Mouse (Mus musculus) hindbrain, embryonic 15.5 days (tissue): ENCODE data around the gene Tex35. TPM values are rescaled to one million over a fixed set of nuclear protein-coding genes. Genes with fewer than 3 reads are reported as not detected.
A peak's percentile ranks its signal among the peaks of the same experiment; 100 is the strongest.

Experiments used
- ATAC-seq: fragments of 200-750 bp; cut with Nextera tagmentation; 2 replicates; pipeline ENCODE4 v1.8.0; 2017; ENCODE audit warnings: low read depth, moderate number of reproducible peaks, moderate TSS enrichment; ENCODE audit not compliant: low FRiP score
- H3K27ac ChIP-seq: fragments of 300-500 bp; sonication (generic); replicated peaks from 2 replicates; pipeline ENCODE4 v1.5.1; 2015; ENCODE audit warnings: mild to moderate bottlenecking, inconsistent platforms
- H3K27me3 ChIP-seq: fragments of 300-500 bp; sonication (generic); 2 replicates; pipeline ENCODE4 v1.6.1; 2015; ENCODE audit warnings: control low read depth, inconsistent platforms
- H3K36me3 ChIP-seq: fragments of 300-500 bp; sonication (generic); 2 replicates; pipeline ENCODE4 v1.6.1; 2015; ENCODE audit warnings: control low read depth, inconsistent platforms
- H3K4me1 ChIP-seq: fragments of 300-500 bp; sonication (generic); replicated peaks from 2 replicates; pipeline ENCODE4 v1.6.1; 2015; ENCODE audit warnings: control low read depth, inconsistent platforms
- H3K4me2 ChIP-seq: fragments of 300-500 bp; sonication (generic); 2 replicates; pipeline ENCODE4 v1.6.1; 2015; ENCODE audit warnings: moderate library complexity, mild to moderate bottlenecking, inconsistent platforms
- H3K4me3 ChIP-seq: fragments of 300-500 bp; sonication (generic); 2 replicates; pipeline ENCODE4 v1.5.1; 2015; ENCODE audit warnings: mild to moderate bottlenecking, inconsistent platforms
- H3K9ac ChIP-seq: fragments of 300-500 bp; sonication (generic); 2 replicates; pipeline ENCODE4 v1.6.1; 2015; ENCODE audit warnings: inconsistent platforms
- H3K9me3 ChIP-seq: fragments of 300-500 bp; sonication (generic); 2 replicates; pipeline ENCODE4 v1.6.1; 2016; ENCODE audit warnings: control low read depth, inconsistent platforms
- WGBS: fragments of 180-500 bp; shearing (Covaris S2); methylation state at CpG from one replicate; pipeline ENCODE4 v1.1.7; 2015; 5-methylcytosine and 5-hydroxymethylcytosine counted together
- polyA plus RNA-seq: library from polyadenylated mRNA; unstranded; fragments of >200 nt; fragmentation: Nextera tagmentation; extraction: Ambion mirVana; gene quantifications from 2 replicates; pipeline ENCODE4 v1.2.1, GENCODE M21; 2015

Tex35 gene
- polyA plus RNA-seq, 1 experiment from 2014 or later = not detected

DNA sequence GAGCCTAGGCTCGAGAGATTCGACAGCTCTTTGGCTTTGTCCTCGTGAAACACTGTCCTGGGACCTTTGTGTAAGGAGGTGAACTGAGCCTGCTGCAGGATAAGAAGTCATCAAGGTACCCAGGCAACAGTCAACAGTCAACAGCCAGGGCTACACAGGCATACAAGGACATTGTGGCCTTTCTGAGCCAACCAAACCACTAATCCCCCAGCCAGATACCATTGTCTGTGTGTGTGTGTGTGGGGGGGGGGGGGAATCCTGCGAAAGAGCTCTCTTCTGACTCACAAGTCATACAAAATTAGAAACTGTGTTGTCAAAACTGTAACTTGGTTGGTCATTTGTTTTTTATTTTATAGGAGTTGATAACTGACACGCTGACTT is 46.0 kb downstream of the Tex35 start:
- Histone ChIP-seq H3K27me3 (no peaks in the 10 kb centered on the region), H3K4me3 (no peak overlapping the region), H3K36me3 (no peaks in the 10 kb centered on the region), H3K9me3 (no peaks in the 10 kb centered on the region), H3K9ac (no peak overlapping the region), H3K4me1 (peaks cover 11% of the 10 kb centered on the region; the same call in 1 of the 2 replicates), H3K4me2 (no peak overlapping the region), H3K27ac (no peak overlapping the region)
- WGBS = 78% methylated on average over 5 of the region's 5 CpGs
- no peak for ATAC-seq

DNA sequence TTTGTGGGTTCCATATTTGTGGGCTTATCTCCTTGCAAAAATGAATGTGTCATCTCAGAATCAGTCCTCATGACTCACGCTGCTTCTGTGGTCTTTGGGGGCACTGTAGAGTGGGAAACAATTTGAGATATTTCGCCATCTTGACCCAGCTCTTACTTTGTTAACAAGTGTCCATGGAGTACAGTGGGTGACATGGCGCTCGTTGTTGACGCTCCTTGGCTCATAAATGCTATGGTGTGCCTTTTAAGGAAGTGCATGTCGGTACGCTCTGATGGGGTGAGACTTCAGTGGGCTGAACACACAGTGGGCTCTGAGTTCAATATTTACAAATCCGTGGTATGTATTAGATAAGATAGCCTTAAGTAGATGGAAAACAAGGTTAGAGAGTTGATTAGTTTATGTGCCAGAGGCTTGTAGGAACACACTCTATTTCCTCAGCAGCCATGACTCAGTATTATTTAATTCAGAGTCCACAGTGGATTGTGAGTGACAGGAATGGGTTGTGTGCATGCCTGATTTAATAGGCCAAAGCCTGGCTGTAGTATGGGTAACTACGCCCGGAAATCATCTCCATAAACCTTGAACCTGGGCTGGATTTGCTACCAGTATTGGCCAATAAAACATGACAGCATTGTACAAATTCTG is 46.6 kb downstream of the Tex35 start:
- no peak overlapping the region for H3K9ac ChIP-seq
- H3K27ac ChIP-seq = no peak overlapping the region
- H3K36me3 ChIP-seq = no peaks in the 10 kb centered on the region
- ATAC-seq = no peak
- no peak overlapping the region for H3K4me2 ChIP-seq
- H3K9me3 ChIP-seq = no peaks in the 10 kb centered on the region
- no peak overlapping the region for H3K4me3 ChIP-seq
- H3K4me1 ChIP-seq = peaks cover 11% of the 10 kb centered on the region; the same call in 1 of the 2 replicates
- H3K27me3 ChIP-seq = no peaks in the 10 kb centered on the region
- WGBS = 96% methylated on average over 10 of the region's 10 CpGs

DNA sequence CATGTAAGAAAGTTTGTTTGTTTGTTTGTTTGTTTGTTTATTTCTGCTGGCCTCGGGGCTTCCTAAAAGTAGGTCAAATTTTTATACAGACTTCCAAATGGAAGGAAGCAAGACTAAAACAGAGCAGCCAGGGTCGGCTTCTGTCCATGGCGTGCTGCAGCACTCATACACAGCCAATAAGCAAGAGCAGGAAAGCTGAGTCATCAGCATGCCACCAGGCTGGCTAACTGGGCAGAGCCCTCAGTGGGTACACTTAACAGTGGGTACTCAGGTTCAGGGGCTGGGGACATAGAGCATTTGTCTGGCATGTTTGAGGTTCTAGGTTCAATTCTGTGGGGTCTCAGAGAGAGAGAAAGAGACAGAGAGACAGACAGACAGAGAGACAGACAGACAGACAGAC is 47.3 kb downstream of the Tex35 start:
- WGBS = 81% methylated on average over 3 of the region's 3 CpGs
- Histone ChIP-seq H3K9me3 (no peaks in the 10 kb centered on the region), H3K4me2 (no peak overlapping the region), H3K27ac (no peak overlapping the region), H3K9ac (no peak overlapping the region), H3K27me3 (no peaks in the 10 kb centered on the region), H3K4me3 (no peak overlapping the region), H3K36me3 (no peaks in the 10 kb centered on the region), H3K4me1 (peaks cover 18% of the 10 kb centered on the region)
- no peak for ATAC-seq

DNA sequence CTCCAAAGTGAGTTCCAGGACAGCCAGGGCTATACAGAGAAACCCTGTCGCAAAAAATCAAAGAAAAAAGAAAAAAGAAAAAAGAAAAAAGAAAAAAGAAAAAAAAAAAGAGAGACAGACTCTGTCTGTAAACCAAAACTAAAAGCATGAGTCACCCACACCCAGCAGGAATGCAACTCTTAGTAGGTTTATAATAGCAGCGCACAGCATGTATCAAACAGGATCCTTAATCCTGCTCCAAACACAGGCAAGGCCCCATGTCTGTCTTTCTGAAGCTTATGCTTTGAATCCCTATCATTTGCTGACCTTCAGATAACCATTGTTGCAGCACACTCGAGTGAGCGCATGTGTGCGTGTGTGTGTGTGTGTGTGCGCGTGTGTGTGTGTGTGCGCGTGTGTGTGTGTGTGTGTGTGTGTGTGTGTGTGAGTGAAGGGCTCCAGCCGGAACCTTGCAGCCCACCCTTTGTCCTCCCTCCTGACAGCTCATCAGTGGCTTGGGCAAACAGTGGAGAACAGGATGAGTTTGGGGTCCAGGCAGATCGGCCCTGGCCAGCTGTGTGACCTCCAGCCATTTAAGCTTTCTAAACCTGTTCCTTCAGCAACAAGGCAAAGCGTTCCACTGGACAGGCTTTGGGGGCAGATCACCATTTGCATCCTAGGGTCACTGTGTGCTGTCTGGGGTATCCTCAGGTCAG is 47.9 kb downstream of the Tex35 start:
- H3K9me3 ChIP-seq = no peaks in the 10 kb centered on the region
- H3K4me1 ChIP-seq = peaks cover 21% of the 10 kb centered on the region
- no peaks in the 10 kb centered on the region for H3K27me3 ChIP-seq
- H3K36me3 ChIP-seq = no peaks in the 10 kb centered on the region
- 77% methylated on average over 12 of the region's 12 CpGs for WGBS
- no peak overlapping the region for H3K27ac ChIP-seq
- ATAC-seq = no peak
- H3K9ac ChIP-seq = no peak overlapping the region
- no peak overlapping the region for H3K4me2 ChIP-seq
- no peak overlapping the region for H3K4me3 ChIP-seq

DNA sequence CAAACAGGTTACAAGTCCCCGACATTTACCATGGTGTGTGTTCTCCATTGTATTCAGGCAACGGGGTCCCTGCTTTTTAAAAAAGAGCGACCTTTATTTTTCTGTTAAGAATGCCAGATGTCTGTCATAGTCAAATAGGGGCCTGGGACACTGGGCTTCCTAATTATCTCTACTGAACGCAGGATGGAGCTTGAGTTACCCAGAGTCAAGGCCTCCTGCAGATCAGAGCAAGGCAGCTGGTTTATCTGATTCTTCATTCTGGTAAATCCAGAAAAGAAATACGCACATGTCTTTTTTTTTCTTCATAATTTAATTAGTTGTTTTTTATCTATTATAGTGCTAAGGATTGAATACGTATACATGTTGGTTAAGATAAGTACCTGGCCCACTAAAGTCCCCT is 52.6 kb downstream of the Tex35 start:
- H3K27me3 ChIP-seq = no peaks in the 10 kb centered on the region
- 35% methylated on average over 6 of the region's 6 CpGs for WGBS
- no peaks in the 10 kb centered on the region for H3K36me3 ChIP-seq
- H3K4me1 ChIP-seq = peaks cover 29% of the 10 kb centered on the region
- ATAC-seq = no peak
- no peak overlapping the region for H3K4me3 ChIP-seq
- no peak overlapping the region for H3K9ac ChIP-seq
- H3K9me3 ChIP-seq = no peaks in the 10 kb centered on the region
- H3K4me2 ChIP-seq = peak overlapping the region; percentile 13
- peak overlapping the region; percentile 78 for H3K27ac ChIP-seq

DNA sequence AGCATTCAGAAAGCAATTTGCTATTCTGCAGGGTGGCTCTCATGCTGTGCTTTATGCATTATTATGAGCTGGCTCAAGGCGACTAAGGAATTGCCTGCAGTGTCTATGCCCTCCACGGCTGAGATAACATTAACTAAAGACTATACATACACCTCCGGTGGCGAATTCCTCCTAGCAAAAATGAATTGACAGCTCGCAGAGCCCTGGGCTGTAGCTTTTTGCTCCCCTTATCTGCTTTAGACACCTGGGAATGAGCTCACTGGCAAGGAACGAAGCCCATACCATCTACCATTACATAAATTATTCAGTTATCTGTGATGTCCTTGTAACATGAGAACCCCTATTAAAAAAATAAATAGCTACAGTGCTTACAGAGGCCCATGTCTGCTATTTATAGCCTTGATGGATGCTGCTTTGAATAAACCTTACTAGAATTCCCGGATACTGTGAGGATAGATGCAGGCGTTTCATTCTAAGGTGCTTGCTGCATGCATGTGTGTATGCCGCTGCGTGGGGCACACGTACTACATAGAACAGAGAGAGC is 53.1 kb downstream of the Tex35 start:
- Histone ChIP-seq H3K36me3 (no peaks in the 10 kb centered on the region), H3K27ac (peak overlapping the region; percentile 78), H3K4me3 (no peak overlapping the region), H3K4me1 (peaks cover 29% of the 10 kb centered on the region), H3K9ac (no peak overlapping the region), H3K27me3 (no peaks in the 10 kb centered on the region), H3K9me3 (no peaks in the 10 kb centered on the region), H3K4me2 (peak overlapping the region; percentile 13)
- peak; percentile 88 for ATAC-seq
- 11% methylated on average over 11 of the region's 11 CpGs for WGBS

DNA sequence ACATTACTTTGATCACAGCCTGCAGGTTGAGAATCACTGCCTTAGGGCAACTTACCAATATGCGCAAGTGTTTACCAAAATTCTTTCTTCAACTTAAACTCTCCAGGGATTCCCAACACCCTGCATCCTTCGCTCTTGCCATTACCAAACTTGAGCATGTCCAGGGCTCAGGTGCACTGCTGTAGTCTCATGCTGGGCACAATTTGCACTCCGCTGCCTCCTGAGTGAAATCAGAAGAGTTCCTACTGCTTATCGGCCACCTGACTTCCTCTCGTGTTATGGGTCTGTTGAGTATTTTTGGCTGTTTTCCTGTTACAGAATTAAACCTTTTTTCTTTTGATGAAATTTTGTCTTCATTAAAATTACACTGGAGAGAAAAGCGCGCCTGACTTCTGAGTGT is 53.8 kb downstream of the Tex35 start:
- H3K4me2 ChIP-seq = no peak overlapping the region
- no peaks in the 10 kb centered on the region for H3K9me3 ChIP-seq
- peaks cover 29% of the 10 kb centered on the region for H3K4me1 ChIP-seq
- H3K36me3 ChIP-seq = no peaks in the 10 kb centered on the region
- 41% methylated on average over 7 of the region's 7 CpGs for WGBS
- peak overlapping the region; percentile 78 for H3K27ac ChIP-seq
- no peak for ATAC-seq
- H3K27me3 ChIP-seq = no peaks in the 10 kb centered on the region
- H3K4me3 ChIP-seq = no peak overlapping the region
- H3K9ac ChIP-seq = no peak overlapping the region

DNA sequence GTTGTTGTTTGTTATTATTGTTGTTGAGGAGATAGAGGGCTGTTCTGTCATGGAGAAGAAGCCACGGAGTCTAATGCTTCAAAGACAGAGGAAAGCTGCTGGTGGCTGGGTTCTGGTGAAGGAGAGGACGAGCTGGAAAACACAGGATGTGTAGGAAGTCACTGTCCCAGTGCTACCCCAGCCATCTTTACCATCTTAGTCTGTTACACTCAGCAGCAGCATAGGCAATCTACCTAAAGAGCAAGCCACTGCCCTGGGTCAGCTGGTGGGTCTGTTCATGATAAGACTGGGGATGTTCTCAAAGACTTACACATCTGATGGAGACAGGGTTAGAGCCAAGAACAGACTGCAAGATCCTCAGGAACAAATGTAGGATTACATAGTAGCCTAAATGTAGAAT is 58.6 kb downstream of the Tex35 start:
- no peaks in the 10 kb centered on the region for H3K27me3 ChIP-seq
- H3K9me3 ChIP-seq = no peaks in the 10 kb centered on the region
- H3K4me3 ChIP-seq = no peak overlapping the region
- H3K27ac ChIP-seq = no peak overlapping the region
- ATAC-seq = no peak
- no peak overlapping the region for H3K9ac ChIP-seq
- H3K4me1 ChIP-seq = peaks cover 23% of the 10 kb centered on the region
- H3K36me3 ChIP-seq = no peaks in the 10 kb centered on the region
- WGBS = 81% methylated on average over 2 of the region's 2 CpGs
- no peak overlapping the region for H3K4me2 ChIP-seq

Other genes with a start within 250 kb of the Tex35 start
- 78.3 and 86.0 TPM in 2 replicates for gene Ralgps2, start 169.1 kb downstream of the Tex35 start, polyA plus RNA-seq